Mouse (Mus musculus): ENCODE measurements at regions not wholly inside any gene's neighbourhood (a gene's known extent, or its start where the extent isn't known, plus 50 kb on each side); places are given as distances from the start of the nearest gene placed in this dataset.
A peak's percentile ranks its signal among the peaks of the same experiment; 100 is the strongest.

- DNase-seq: no peak
These were observed 198.0 kb upstream of the Hnrnpa3 start for GRCm38 (mm10) chr2:75461019-75461418.

- DNase-seq: no peak
These were observed 197.6 kb upstream of the Hnrnpa3 start for GRCm38 (mm10) chr2:75461421-75461991.

- DNase-seq: no peak
These were observed 196.9 kb upstream of the Hnrnpa3 start for GRCm38 (mm10) chr2:75462030-75462671.

- DNase-seq: no peak
These were observed 196.0 kb upstream of the Hnrnpa3 start for GRCm38 (mm10) chr2:75463091-75463490.

- no peak for DNase-seq
These were observed 194.6 kb upstream of the Hnrnpa3 start for GRCm38 (mm10) chr2:75464429-75464828.

GRCm38 (mm10) chr2:75468851-75469250 lies 190.2 kb upstream of the Hnrnpa3 start:
- no peak for DNase-seq

- no peak for DNase-seq
These were observed 188.9 kb upstream of the Hnrnpa3 start for GRCm38 (mm10) chr2:75469958-75470687.

- DNase-seq: no peak
These were observed 188.4 kb upstream of the Hnrnpa3 start for GRCm38 (mm10) chr2:75470688-75471054.

- DNase-seq: no peak
These were observed 186.6 kb upstream of the Hnrnpa3 start for GRCm38 (mm10) chr2:75472489-75472888.

- no peak for DNase-seq
These were observed 184.6 kb upstream of the Hnrnpa3 start for GRCm38 (mm10) chr2:75474509-75474908.

- DNase-seq: no peak
These were observed 182.7 kb upstream of the Hnrnpa3 start for GRCm38 (mm10) chr2:75476350-75476749.

GRCm38 (mm10) chr2:75477076-75477475 lies 182.0 kb upstream of the Hnrnpa3 start:
- no peak for DNase-seq

GRCm38 (mm10) chr2:75479546-75479945 lies 179.5 kb upstream of the Hnrnpa3 start:
- no peak for DNase-seq

- no peak for DNase-seq
These were observed 177.2 kb upstream of the Hnrnpa3 start for GRCm38 (mm10) chr2:75481863-75482262.

GRCm38 (mm10) chr2:75482484-75482883 lies 176.6 kb upstream of the Hnrnpa3 start:
- no peak for DNase-seq

GRCm38 (mm10) chr2:75484951-75485350 lies 174.1 kb upstream of the Hnrnpa3 start:
- DNase-seq: no peak

GRCm38 (mm10) chr2:75491150-75491549 lies 167.9 kb upstream of the Hnrnpa3 start:
- DNase-seq: no peak

- peak in 1 of 2 experiments; percentile 5 for DNase-seq
These were observed 167.1 kb upstream of the Hnrnpa3 start for GRCm38 (mm10) chr2:75491789-75492500.

GRCm38 (mm10) chr2:75492501-75492898 lies 166.6 kb upstream of the Hnrnpa3 start:
- no peak for DNase-seq

- DNase-seq: no peak
These were observed 162.3 kb upstream of the Hnrnpa3 start for GRCm38 (mm10) chr2:75496606-75497240.

- DNase-seq: no peak
These were observed 148.8 kb upstream of the Hnrnpa3 start for GRCm38 (mm10) chr2:75510223-75510622.

- no peak for DNase-seq
These were observed 146.5 kb upstream of the Hnrnpa3 start for GRCm38 (mm10) chr2:75512422-75513170.
